Mouse (Mus musculus): Measurements from ENCODE around the gene Pomgnt2.
A peak's percentile ranks its signal among the peaks of the same experiment; 100 is the strongest.

The Pomgnt2 gene

GRCm38 (mm10) chr9:121964941-121965340, 32.0 kb downstream of the Pomgnt2 start:
- DNase-seq: peak; percentile 84 to 88

- DNase-seq: peak in 1 of 2 experiments; percentile 40
These were observed 36.8 kb downstream of the Pomgnt2 start for GRCm38 (mm10) chr9:121959966-121960635.

GRCm38 (mm10) chr9:121952596-121952995, 44.3 kb downstream of the Pomgnt2 start:
- no peak for DNase-seq

GRCm38 (mm10) chr9:121951114-121951423, 45.8 kb downstream of the Pomgnt2 start:
- DNase-seq: peak in 1 of 2 experiments; percentile 42

- DNase-seq: peak; percentile 93
These were observed 46.3 kb downstream of the Pomgnt2 start, which contains the start of gene Fam198a for GRCm38 (mm10) chr9:121950418-121951113. Fam198a (plus strand) TSS chr9:121950988.

- DNase-seq: no peak
These were observed 48.5 kb downstream of the Pomgnt2 start for GRCm38 (mm10) chr9:121948431-121948830.

GRCm38 (mm10) chr9:121947784-121948183, 49.1 kb downstream of the Pomgnt2 start:
- DNase-seq: peak; percentile 86 to 87

- DNase-seq: no peak
These were observed 53.3 kb downstream of the Pomgnt2 start for GRCm38 (mm10) chr9:121943628-121944027.

GRCm38 (mm10) chr9:121943005-121943404, 53.9 kb downstream of the Pomgnt2 start:
- DNase-seq: no peak

GRCm38 (mm10) chr9:121937944-121938355, 59.0 kb downstream of the Pomgnt2 start:
- peak; percentile 35 to 36 for DNase-seq

- peak; percentile 35 to 36 for DNase-seq
These were observed 59.5 kb downstream of the Pomgnt2 start for GRCm38 (mm10) chr9:121937451-121937864.

GRCm38 (mm10) chr9:121936952-121937351, 60.0 kb downstream of the Pomgnt2 start:
- peak in 1 of 2 experiments; percentile 31 for DNase-seq

GRCm38 (mm10) chr9:121934856-121935255, 62.1 kb downstream of the Pomgnt2 start:
- no peak for DNase-seq
